Mouse (Mus musculus) left cerebral cortex, postnatal 36 days (tissue): ENCODE data around the gene Cldn19. TPM values are rescaled to one million over a fixed set of nuclear protein-coding genes. Genes with fewer than 3 reads are reported as not detected.

Experiments used
- DNase-seq, 2 experiments: peaks; one replicate each; pipeline ENCODE4 v3.0.0; 2021 to 2022; ENCODE audit warnings: low spot score in 2 of 2, mixed read lengths in 1 of 2
- intact Hi-C: fragments of 180-260 bp; cut with DNase I; formaldehyde crosslinking; loops from one replicate; pipeline ENCODE4 v1.15.1; 2025
- total RNA-seq, 2 experiments: library from RNA; stranded (reverse); gene quantifications; 2 replicates each; pipeline ENCODE4 v1.2.3; 2021

The Cldn19 gene
- total RNA-seq = under 1 TPM; 0.27 to 0.32 TPM

- intact Hi-C loops = no loop called here
- no peak for DNase-seq
Measured at GRCm38 (mm10) chr4:119255351-119255750, at the start of gene Cldn19. Gene Cldn19, plus strand, starts transcription at chr4:119255414.

GRCm38 (mm10) chr4:119216667-119217066, 38.5 kb upstream of the Cldn19 start:
- intact Hi-C loops = no loop called here
- DNase-seq = no peak

DNA sequence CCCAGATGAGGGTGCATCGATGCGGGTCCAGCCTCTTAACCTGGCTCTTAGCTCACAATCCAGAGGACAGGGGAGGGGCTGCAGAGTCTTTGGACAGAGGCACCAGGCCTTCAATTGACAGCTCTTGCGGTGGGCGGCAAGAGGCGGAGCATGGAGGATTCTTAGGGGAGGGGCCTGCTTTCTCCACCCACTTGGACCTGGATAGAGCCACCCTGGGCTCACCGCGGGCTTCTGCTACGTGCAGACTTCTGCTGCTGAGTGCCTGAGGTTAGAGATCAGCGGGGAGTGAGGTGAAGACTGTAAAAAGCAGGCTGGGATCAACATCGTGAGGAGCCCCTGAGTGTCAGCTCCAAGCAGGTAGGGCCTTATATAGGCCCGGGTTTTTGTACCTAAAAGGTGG, 37.0 kb upstream of the Cldn19 start, which contains the start of gene Tmem269:
Tmem269 (minus strand) TSS at position 49 of the 400 bp plus-strand sequence.
- intact Hi-C loops = no loop called here
- DNase-seq = no peak

GRCm38 (mm10) chr4:119223696-119224095, 31.5 kb upstream of the Cldn19 start:
- DNase-seq = peak in 1 of 2 experiments; percentile 11
- intact Hi-C loops = no loop called here

GRCm38 (mm10) chr4:119224534-119224933, 30.7 kb upstream of the Cldn19 start:
- intact Hi-C loops = no loop called here

GRCm38 (mm10) chr4:119225719-119226118, 29.5 kb upstream of the Cldn19 start:
- no peak for DNase-seq
- intact Hi-C loops = no loop called here

More at GRCm38 (mm10) chr4:119224534-119224933, 30.7 kb upstream of the Cldn19 start:
- no peak for DNase-seq

DNA sequence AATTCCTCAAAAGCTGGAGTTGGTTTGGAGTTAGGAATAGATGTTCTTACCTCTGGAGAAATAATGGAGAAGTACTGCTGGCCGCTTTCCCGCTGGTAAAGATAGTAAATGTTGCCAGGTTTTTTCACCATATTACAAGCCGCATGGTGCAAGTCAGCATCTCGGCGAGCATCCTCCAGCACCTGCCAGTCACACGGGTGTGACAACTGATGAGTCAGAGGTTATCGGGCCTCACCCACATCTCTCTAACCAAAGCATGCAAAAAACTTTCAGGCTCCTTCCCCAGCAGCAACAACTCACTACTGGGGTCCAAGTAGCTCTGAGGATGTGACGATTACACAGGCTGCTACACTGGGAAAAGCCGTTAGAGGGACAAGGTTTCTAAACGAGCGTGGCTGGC, 28.5 kb upstream of the Cldn19 start:
- intact Hi-C loops = no loop called here

DNA sequence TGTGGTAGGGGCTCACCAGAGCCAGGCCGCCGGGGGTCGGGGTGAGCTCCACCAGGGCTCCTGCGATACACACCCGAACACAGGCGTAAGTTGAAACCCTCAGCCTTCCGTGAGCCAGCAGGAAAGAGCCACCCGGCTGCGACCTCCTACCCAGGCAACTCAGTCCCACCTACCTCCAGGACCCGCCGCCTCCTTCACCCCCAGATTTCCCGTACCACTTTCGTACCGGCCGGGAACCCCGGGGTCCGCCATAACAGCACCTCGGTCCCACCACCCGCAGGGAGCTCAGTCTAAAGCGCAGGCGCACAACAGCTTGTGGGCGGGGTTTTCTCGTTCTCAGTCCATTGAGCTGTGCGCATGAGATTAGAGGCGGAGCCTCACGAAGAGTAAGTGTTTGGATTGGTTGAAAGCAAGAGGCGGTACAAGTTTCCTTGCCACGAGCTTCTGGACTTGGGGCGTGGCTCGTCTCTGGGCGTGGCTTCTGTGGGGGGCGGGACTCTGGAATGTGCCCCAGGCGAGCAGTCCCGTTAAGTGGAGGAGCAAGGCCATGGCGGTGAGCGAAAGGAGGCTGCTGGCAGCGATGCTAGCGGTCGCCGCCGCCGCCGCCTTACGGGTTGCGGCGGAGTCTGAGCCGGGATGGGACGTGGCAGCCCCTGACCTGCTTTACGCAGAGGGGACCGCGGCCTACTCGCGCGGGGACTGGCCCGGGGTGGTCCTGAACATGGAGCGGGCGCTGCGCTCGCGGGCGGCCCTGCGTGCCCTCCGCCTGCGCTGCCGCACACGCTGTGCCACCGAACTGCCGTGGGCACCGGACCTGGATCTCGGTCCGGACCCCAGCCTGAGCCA, 22.6 kb upstream of the Cldn19 start, which contains the start of the genes AU022252 and P3h1:
AU022252 (minus strand) TSS at position 303 of the 846 bp plus-strand sequence.
P3h1 (plus strand) TSS at position 506 of the 846 bp plus-strand sequence.
- intact Hi-C loops = no loop called here
- peak; percentile 97 for DNase-seq

More for the DNA sequence above, 28.5 kb upstream of the Cldn19 start:
- DNase-seq = no peak

DNA sequence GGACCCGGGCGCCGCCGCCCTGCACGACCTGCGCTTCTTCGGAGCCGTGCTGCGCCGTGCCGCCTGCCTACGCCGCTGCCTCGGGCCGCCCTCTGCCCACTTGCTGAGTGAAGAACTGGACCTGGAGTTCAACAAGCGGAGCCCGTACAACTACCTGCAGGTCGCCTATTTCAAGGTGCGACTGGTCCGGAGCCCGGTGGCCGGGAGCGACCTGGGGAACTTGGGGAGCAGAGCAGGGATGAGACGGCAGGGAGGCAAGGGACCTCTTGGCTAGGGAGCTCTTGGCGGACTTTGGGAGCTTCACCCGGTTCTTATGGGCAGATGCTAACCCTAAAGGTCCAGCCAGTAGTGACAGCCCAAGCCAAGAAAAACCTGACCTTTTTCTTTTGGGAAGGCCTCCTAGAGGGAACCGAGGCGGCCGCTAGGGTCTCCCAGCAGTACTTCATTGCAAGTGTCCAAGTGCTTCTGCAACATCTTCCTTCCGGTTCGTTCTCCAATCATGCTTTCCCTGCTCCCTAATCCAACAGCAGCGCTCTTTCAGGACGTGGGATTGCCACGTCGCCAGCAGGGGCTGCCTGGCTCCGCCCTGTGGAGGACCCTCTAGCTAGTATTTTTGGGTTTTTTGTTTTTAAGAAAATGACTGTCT, 21.8 kb upstream of the Cldn19 start:
- peak; percentile 51 to 52 for DNase-seq
- intact Hi-C loops = no loop called here

- intact Hi-C loops = no loop called here
- no peak for DNase-seq
Measured at GRCm38 (mm10) chr4:119234348-119234747, 20.9 kb upstream of the Cldn19 start.

GRCm38 (mm10) chr4:119238661-119239060, 16.6 kb upstream of the Cldn19 start:
- no peak for DNase-seq
- intact Hi-C loops = no loop called here

GRCm38 (mm10) chr4:119239181-119239682, 16.0 kb upstream of the Cldn19 start:
- peak; percentile 19 to 42 for DNase-seq
- intact Hi-C loops = no loop called here

GRCm38 (mm10) chr4:119241664-119242063, 13.6 kb upstream of the Cldn19 start:
- intact Hi-C loops = loop anchor here (5.0 to 10.0 kb wide), 2 partner anchors 293 to 426 kb away; partner anchors contain the start of genes Foxj3 and Frg2f1
- peak; percentile 52 to 55 for DNase-seq

- intact Hi-C loops = loop anchor here (5.0 to 10.0 kb wide), 2 partner anchors 292 to 425 kb away; partner anchors contain the start of genes Foxj3 and Frg2f1
- no peak for DNase-seq
Measured at GRCm38 (mm10) chr4:119242571-119242970, 12.6 kb upstream of the Cldn19 start.

DNA sequence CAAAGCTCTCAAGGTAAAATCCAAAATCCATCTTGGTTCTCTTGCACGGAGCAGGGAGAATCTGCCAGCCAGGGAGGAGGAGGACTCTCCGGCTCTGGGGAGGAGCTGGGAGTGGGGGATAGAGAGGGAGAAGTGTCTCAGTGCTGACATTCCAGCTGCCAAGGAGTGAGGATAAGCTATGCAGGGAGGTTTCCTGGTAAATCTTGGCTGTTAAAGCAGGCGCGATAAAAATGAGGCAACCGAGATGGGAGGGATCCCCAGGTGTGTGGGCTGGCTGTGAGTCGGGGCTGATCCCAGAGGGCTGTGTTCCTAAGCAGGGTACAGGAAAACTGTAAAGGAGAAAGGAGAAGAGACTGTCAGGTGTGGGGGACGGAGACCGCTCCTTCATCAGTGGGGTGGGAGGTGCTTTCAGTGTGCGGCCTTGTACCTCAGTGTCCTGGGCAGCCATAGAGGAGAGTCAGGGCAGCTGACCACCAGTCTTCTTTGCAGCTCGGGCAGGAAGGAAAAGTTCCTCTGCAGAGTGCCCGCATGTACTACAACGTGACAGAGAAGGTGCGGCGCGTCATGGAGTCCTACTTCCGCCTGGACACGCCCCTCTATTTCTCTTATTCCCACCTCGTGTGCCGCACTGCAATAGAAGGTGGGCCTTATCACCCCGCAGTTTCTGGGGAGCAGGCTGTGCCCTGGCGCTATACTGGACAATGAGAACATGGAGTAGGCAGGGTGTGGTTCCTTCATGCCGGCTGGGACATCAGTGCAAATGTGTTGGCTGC, 10.6 kb upstream of the Cldn19 start:
- DNase-seq = peak; percentile 69 to 78

GRCm38 (mm10) chr4:119245556-119245955, 9.7 kb upstream of the Cldn19 start:
- intact Hi-C loops = loop anchor here (5.0 to 10.0 kb wide), 2 partner anchors 47 to 289 kb away; partner anchors contain the start of genes Foxj3, Frg2f1 and Ybx1
- DNase-seq = peak; percentile 69 to 78

More for the DNA sequence above, 10.6 kb upstream of the Cldn19 start:
- intact Hi-C loops = loop anchor here (5.0 to 10.0 kb wide), 3 partner anchors 48 to 423 kb away; partner anchors contain the start of genes Foxj3, Frg2f1 and Ybx1

- no peak for DNase-seq
Measured at GRCm38 (mm10) chr4:119245961-119246360, 9.3 kb upstream of the Cldn19 start.

DNA sequence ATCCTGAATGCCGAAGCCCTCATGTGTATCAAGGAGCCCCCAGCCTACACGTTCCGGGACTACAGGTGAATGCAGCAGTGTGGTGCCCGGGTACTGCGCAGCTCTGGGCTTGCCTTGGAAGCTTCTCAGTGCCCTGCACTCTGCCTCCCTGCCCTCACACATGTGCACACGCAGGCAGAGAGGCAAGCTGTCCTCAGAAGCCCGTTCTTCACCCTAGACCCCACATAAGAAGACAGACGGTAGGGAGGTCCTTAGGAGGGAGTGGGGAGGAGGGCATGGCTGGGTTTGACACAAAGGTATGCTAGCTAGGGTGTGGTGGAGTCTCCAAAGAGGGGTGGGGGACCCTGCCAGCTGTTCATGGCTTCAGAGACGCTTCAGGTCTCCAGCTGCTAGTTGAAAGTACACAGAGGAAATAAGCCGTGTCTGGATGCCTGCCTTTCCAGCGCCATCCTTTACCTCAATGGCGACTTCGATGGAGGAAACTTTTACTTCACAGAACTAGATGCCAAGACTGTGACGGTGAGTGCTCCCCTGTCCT, 8.5 kb upstream of the Cldn19 start:
- intact Hi-C loops = loop anchor here (5.0 to 10.0 kb wide), 2 partner anchors 46 to 288 kb away; partner anchors contain the start of genes Foxj3, Frg2f1 and Ybx1
- DNase-seq = no peak

More at GRCm38 (mm10) chr4:119245961-119246360, 9.3 kb upstream of the Cldn19 start:
- intact Hi-C loops = loop anchor here (5.0 to 10.0 kb wide), 2 partner anchors 46 to 289 kb away; partner anchors contain the start of genes Foxj3, Frg2f1 and Ybx1
